Mouse (Mus musculus) erythroblast, embryonic 14.5 days (primary cell): ENCODE measurements around the gene Ddah2. TPM values are rescaled to one million over a fixed set of nuclear protein-coding genes. Genes with fewer than 3 reads are reported as not detected.

ENCODE experiments used
- H3K27me3 ChIP-seq: 2 replicates; pipeline ENCODE4 v1.6.1; 2012; ENCODE audit warnings: inconsistent platforms; ENCODE audit not compliant: control insufficient read depth
- H3K36me3 ChIP-seq: 2 replicates; pipeline ENCODE4 v1.6.1; 2012; ENCODE audit warnings: mild to moderate bottlenecking, inconsistent platforms; ENCODE audit not compliant: control insufficient read depth
- H3K4me1 ChIP-seq: 2 replicates; pipeline ENCODE4 v1.6.1; 2012; ENCODE audit warnings: inconsistent platforms; ENCODE audit not compliant: control insufficient read depth
- H3K4me3 ChIP-seq: replicated peaks from 2 replicates; pipeline ENCODE3; 2012; ENCODE audit warnings: moderate library complexity, mild to moderate bottlenecking, inconsistent platforms
- H3K9me3 ChIP-seq: 2 replicates; pipeline ENCODE4 v1.6.1; 2012; ENCODE audit warnings: low read length, inconsistent platforms, mixed read lengths; ENCODE audit not compliant: control insufficient read depth
- GATA1 ChIP-seq: IDR thresholded peaks from 2 replicates; pipeline ENCODE4 v1.6.1; 2012; ENCODE audit warnings: low read length, inconsistent platforms, mixed read lengths
- TAL1 ChIP-seq: IDR thresholded peaks from 3 replicates; pipeline ENCODE4 v1.6.1; 2012; ENCODE audit warnings: low read length, inconsistent platforms, mixed read lengths
- polyA plus RNA-seq: library from polyadenylated mRNA; stranded (reverse); fragments of >175 nt; gene quantifications from 2 replicates; pipeline ENCODE4 v1.2.3, GENCODE M21; 2012

Gene Ddah2
- polyA plus RNA-seq, 1 experiment, result 0.78 TPM

DNA sequence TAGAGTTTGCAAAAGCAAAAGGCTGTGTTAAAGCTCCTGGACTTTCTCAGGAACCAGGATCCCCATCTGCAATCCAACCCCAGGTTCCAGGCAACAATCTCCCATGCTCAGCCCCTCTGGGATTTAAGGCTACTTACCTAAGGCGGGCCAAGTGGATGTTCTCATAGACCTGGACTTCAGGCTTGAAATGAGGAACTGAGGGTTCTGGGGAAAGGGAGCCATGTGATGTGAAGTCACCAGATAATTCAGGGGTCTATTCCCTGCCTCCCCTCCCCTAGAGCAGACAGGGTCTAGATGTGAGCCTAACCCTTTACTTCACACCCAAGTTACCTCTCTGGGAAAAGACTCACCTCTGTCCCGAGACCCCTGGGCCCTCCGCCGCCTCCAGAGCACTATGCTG is 21.9 kb downstream of the Ddah2 start:
- Histone ChIP-seq H3K36me3 (no peaks in the 10 kb centered on the region), H3K4me3 (no peak overlapping the region), H3K4me1 (peaks cover 59% of the 10 kb centered on the region), H3K27me3 (peaks cover 24% of the 10 kb centered on the region), H3K9me3 (no peaks in the 10 kb centered on the region)
- no peak for TF ChIP-seq GATA1
- TF ChIP-seq TAL1, result no peak

DNA sequence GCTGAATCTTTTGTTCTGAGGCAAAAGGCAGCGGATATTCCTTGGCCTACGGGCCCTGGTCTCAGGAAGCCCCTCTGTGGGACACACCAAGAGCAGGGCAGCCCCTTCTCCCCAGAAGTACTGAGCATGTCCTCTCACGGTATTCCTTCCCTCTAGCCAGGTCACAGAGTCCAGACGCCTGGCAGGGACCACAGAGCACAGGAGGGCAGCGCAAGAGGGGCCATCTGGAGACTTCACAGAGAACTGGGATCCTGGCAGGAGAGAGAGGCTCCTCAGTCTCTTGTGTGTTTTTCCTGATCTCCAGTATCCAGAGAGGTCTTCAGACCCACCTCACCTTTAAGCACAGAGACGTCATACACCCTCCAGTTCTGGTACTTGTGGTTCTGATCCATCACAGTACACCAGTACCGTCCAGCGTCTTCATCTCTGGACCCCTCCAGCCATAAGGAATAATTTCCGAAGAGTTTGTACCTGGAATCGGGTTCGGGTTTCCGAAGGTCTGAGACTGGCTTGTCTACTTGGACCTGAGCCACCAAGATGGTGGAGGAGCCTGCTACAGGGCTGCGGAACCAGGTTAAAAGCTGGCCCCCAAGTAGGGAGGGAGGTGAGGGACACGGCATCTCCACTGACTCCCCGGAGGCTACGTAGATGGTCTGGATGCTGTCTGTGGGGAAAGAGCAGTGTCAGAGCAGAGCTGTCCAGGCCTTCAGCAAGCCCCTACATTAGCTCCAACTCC is 24.2 kb downstream of the Ddah2 start:
- H3K4me3 ChIP-seq, result no peak overlapping the region
- peaks cover 47% of the 10 kb centered on the region for H3K4me1 ChIP-seq
- H3K27me3 ChIP-seq, result peaks cover 5% of the 10 kb centered on the region

DNA sequence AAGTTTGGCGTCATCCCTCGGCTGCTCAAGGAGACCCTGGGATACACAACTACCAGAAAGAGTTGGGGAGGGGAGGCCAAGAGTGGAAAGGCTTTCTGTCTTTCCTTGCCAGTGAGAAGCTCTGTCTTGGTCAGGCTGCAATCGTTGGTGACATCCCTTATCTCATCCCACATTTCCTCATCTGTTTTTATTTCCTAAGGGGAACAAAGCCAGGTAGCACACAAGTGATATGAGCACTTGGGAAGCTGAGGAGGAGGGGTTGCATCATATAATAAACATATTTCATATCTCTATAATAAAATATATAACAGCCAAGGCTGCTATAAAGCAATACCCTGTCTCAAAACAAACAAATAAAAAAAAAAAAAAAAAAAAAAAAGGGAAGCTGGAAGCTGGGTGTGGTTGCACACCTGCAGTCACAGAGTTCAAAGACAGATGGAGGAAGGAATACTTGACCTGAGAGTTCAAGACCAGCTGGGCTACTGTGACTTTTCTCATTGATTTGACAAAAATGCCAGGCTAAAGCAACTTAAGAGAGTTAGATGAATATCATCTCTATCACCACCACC is 25.2 kb downstream of the Ddah2 start:
- Histone ChIP-seq H3K9me3 (no peaks in the 10 kb centered on the region), H3K36me3 (no peaks in the 10 kb centered on the region), H3K4me1 (peaks cover 42% of the 10 kb centered on the region), H3K27me3 (no peaks in the 10 kb centered on the region), H3K4me3 (no peak overlapping the region)
- TF ChIP-seq GATA1 (no peak), TAL1 (no peak)

More for the DNA sequence above, 24.2 kb downstream of the Ddah2 start:
- TF ChIP-seq GATA1 (no peak), TAL1 (no peak)
- no peaks in the 10 kb centered on the region for H3K36me3 ChIP-seq
- H3K9me3 ChIP-seq, result no peaks in the 10 kb centered on the region

DNA sequence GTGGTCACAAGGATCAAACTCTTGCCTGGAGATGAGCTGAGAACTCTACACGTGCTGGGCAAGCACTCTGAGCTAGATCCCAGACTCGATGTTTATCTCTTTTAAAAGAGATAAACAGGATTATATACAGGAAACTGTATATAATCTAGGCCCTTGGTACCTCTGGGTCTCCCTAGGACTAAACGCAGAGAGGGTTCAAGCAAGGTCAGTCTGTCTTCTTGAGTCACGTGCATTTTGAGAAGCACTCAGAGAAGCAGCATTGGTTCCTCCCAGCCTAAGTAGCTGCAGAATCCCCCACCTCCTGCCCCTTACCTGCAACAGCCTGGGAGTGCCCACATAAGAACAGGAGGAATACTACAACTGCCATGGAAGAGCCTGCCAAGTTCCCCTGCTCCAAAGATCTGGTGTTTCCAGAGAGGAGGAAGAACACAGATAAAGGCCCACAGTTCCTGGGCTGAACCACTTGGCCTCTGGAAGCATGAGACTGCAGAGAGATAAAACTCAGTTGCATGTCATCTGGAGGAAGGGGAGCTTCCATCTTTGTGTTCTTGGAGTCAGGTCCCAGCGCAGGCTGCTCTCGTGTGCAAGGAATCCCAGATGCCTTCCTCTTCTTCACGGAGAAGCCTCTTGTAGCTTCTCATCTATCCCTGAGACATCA is 26.5 kb downstream of the Ddah2 start, which contains the start of gene Ly6g6f:
Gene Ly6g6f (minus strand): TSS at position 403 of the 658 bp plus-strand sequence.
- H3K27me3 ChIP-seq, result no peaks in the 10 kb centered on the region
- H3K9me3 ChIP-seq, result no peaks in the 10 kb centered on the region
- H3K4me3 ChIP-seq, result no peak within 1 kb of the TSS
- H3K36me3 ChIP-seq, result peaks cover 3% of the 10 kb centered on the region
- no peak for TF ChIP-seq GATA1
- peaks cover 38% of the 10 kb centered on the region for H3K4me1 ChIP-seq

DNA sequence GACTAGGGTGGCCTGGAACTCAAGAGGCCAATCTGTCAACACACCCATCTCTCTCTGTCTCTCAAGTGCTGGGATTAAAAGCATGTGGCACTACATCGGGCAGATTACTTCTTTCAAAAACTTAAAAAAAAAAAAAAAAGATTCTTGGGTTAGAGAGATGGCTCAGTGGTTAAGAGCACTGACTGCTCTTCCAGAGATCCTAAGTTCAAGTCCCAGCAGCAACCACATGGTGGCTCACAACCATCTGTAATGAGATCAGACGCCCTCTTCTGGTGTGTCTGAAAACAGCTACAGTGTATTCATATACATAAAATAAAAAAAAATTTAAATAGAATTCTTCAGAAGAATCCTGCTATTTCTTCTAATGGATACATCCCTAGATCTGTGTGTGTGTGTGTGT is 29.3 kb downstream of the Ddah2 start:
- Histone ChIP-seq H3K4me1 (peaks cover 48% of the 10 kb centered on the region), H3K9me3 (no peaks in the 10 kb centered on the region), H3K4me3 (no peak overlapping the region), H3K36me3 (peaks cover 31% of the 10 kb centered on the region), H3K27me3 (no peaks in the 10 kb centered on the region)
- TF ChIP-seq GATA1 (no peak), TAL1 (no peak)

DNA sequence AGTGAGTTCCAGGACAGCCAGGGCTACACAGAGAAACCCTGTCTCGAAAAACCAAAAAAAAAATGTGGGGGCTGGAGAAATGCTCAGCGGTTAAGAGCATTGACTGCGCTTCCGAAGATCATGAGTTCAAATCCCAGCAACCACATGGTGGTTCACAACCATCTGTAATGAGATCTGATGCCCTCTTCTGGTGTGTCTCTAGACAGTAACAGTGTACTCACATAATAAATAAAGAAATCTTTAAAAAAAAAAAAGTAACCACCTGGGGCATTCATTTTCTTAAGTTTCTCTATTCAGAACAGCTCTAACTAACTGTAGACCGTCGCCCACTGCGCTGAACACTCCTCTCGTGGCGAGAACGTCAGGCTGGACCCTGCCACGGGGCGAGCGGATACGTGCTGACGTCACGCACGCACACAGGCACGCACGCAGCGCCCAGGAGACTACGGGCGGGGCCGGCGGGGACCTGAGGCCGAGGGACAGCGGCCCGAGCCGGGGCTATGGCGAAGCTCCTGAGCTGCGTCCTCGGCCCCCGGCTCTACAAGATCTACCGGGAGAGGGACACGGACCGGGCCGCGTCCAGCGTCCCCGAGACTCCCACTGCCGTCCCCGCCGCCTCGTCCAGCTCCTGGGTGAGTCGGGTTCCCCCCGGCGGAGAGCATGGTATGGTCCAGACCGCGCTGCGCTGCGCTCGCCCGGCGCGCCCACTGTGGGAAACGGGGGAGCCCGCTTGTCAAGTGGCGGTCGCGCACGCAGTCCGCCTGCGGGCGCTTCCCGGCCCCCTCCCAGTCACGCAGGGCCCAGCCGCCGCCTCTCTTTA is 30.2 kb downstream of the Ddah2 start, which contains the start of gene Abhd16a:
Gene Abhd16a (plus strand): TSS at position 439 of the 820 bp plus-strand sequence.
- TF ChIP-seq GATA1 (no peak), TAL1 (no peak)
- Histone ChIP-seq H3K4me1 (peaks cover 44% of the 10 kb centered on the region), H3K9me3 (no peaks in the 10 kb centered on the region), H3K36me3 (peaks cover 39% of the 10 kb centered on the region), H3K27me3 (no peaks in the 10 kb centered on the region), H3K4me3 (peak within 1 kb of the TSS; percentile 89)

DNA sequence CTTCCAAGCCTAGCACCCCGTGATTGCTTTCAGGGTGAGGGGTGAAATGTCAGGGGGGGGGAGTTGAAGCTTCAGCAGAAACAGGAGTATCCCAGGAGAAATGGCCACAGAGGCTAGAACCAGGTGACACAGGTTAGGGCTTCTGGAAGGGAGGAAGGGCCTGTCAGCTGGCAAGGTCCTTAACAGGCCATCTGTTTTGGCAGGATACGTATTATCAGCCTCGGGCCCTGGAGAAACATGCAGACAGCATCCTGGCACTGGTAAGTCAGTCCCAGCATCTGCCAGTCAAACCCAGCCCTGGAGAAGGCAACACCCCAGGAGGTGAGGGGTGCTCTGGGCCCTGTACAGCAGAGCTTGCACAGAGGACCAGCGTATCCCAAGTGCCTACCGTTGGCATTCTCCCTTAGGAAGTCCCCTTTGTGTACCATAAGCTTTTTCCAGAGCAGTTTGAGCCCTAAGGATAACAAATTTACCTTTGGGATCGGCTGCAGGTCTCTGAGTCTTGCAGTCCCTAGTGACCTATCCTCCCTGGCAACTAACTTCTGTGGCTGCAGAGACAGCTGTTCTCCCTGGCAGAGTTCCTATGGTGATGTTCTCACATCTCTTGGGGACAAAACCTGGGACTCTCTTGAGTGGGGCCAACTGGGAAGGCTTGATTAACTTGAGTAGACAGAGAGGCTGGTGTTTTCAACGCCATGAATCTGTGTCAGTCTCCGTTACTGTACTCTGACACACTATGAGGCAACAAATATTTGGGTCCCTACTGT is 31.5 kb downstream of the Ddah2 start:
- H3K9me3 ChIP-seq, result no peaks in the 10 kb centered on the region
- peaks cover 52% of the 10 kb centered on the region for H3K36me3 ChIP-seq
- peak overlapping the region; percentile 89 for H3K4me3 ChIP-seq
- H3K4me1 ChIP-seq, result peaks cover 38% of the 10 kb centered on the region
- no peaks in the 10 kb centered on the region for H3K27me3 ChIP-seq
- TF ChIP-seq GATA1 (peak; percentile 59), TAL1 (peak; percentile 61)
